Mouse (Mus musculus) cerebellum, adult 11 months (tissue): ENCODE results near the gene Szrd1.

Experiments used
- DNase-seq: peaks from one replicate; pipeline ENCODE4 v3.0.0; 2022

The Szrd1 gene

GRCm38 (mm10) chr4:141113831-141114230 lies 25.7 kb downstream of the Szrd1 start:
- DNase-seq: no peak

GRCm38 (mm10) chr4:141108196-141108732 lies 31.3 kb downstream of the Szrd1 start:
- DNase-seq: no peak

GRCm38 (mm10) chr4:141106526-141107183 lies 32.9 kb downstream of the Szrd1 start:
- DNase-seq: no peak

- DNase-seq: no peak
Measured at GRCm38 (mm10) chr4:141101855-141102254, 37.7 kb downstream of the Szrd1 start.

GRCm38 (mm10) chr4:141101291-141101690 lies 38.3 kb downstream of the Szrd1 start:
- DNase-seq: no peak

- no peak for DNase-seq
Measured at GRCm38 (mm10) chr4:141099956-141100355, 39.6 kb downstream of the Szrd1 start.

GRCm38 (mm10) chr4:141098935-141099334 lies 40.6 kb downstream of the Szrd1 start:
- no peak for DNase-seq

- no peak for DNase-seq
Measured at GRCm38 (mm10) chr4:141096710-141097109, 42.9 kb downstream of the Szrd1 start.

- no peak for DNase-seq
Measured at GRCm38 (mm10) chr4:141095016-141095415, 44.6 kb downstream of the Szrd1 start.

GRCm38 (mm10) chr4:141088714-141089113 lies 50.9 kb downstream of the Szrd1 start:
- DNase-seq: no peak

- no peak for DNase-seq
Measured at GRCm38 (mm10) chr4:141088033-141088432, 51.5 kb downstream of the Szrd1 start, which contains the start of gene Spata21. Gene Spata21 (plus strand): TSS chr4:141088333.

GRCm38 (mm10) chr4:141086862-141087261 lies 52.7 kb downstream of the Szrd1 start:
- no peak for DNase-seq

GRCm38 (mm10) chr4:141078510-141079137 lies 61.0 kb downstream of the Szrd1 start:
- DNase-seq: no peak

- peak; percentile 92 for DNase-seq
Measured at GRCm38 (mm10) chr4:141077681-141078509, 61.7 kb downstream of the Szrd1 start, which contains the start of gene Necap2. Gene Necap2 (minus strand): TSS chr4:141078357.

GRCm38 (mm10) chr4:141076761-141077506 lies 62.6 kb downstream of the Szrd1 start:
- no peak for DNase-seq

- no peak for DNase-seq
Measured at GRCm38 (mm10) chr4:141074109-141074508, 65.5 kb downstream of the Szrd1 start.

- DNase-seq: no peak
Measured at GRCm38 (mm10) chr4:141073661-141074060, 65.9 kb downstream of the Szrd1 start.

- no peak for DNase-seq
Measured at GRCm38 (mm10) chr4:141072502-141072901, 67.1 kb downstream of the Szrd1 start.

GRCm38 (mm10) chr4:141069731-141070130 lies 69.8 kb downstream of the Szrd1 start:
- peak; percentile 61 for DNase-seq

- no peak for DNase-seq
Measured at GRCm38 (mm10) chr4:141068655-141069054, 70.9 kb downstream of the Szrd1 start.

- DNase-seq: no peak
Measured at GRCm38 (mm10) chr4:141067516-141068046, 72.0 kb downstream of the Szrd1 start.
